In the genomic region with DNA sequence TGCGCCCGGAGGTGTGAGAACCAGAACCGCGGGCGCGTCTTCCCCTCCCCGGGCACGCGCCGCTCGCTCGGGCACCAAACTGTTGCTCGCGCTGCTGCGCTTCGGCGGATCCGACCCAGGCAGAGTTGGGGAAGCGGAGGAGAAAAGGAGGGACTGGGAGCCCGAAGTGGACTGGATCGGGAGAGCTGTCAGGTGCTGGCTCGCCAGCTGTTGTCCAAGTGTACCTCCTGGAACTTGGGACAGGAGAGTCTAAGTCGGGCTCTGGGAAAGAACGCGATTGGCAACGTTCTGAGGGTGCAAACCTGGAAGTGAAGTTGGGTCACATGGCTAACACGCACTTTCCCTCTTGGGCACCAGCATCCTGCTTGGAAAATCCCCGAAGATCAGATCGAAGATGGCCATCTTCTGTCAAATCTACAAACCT, we compare ENCODE assay signal across 8 mouse cellular contexts.
DNase-seq lines count a peak whose midpoint lies in the region; ATAC-seq and TF ChIP-seq lines count a peak whose summit lies in the region.

No protein-coding gene starts in this region.

- H3K27ac ChIP-seq in heart, embryonic 11.5 days (ENCODE audit: low read depth, low read length), result peak overlapping the region; percentile 92
- peak overlapping the region; percentile 56 for H3K27ac ChIP-seq in MEL (ENCODE audit: control insufficient read depth, low read depth, low read length)
- peak overlapping the region; percentile 44 for H3K27ac ChIP-seq in forebrain, embryonic 16.5 days (ENCODE audit: low read length)
- H3K27ac ChIP-seq in liver, embryonic 13.5 days, result peak overlapping the region; percentile 92
- H3K27ac ChIP-seq in stomach, embryonic 15.5 days, result peak overlapping the region; percentile 90

- no peaks in the 10 kb centered on the region for H3K36me3 ChIP-seq in heart, embryonic 11.5 days (ENCODE audit: control insufficient read depth, insufficient read depth, low read length)
- peaks cover 6 to 28% of the 10 kb centered on the region in 2 experiments for H3K36me3 ChIP-seq in MEL (ENCODE audit: control insufficient read depth in 1 of 2, insufficient read depth in 2 of 2, low read length in 2 of 2)
- no peaks in the 10 kb centered on the region for H3K36me3 ChIP-seq in forebrain, embryonic 16.5 days (ENCODE audit: control insufficient read depth, insufficient read depth)
- peaks cover 14% of the 10 kb centered on the region for H3K36me3 ChIP-seq in liver, embryonic 13.5 days
- no peaks in the 10 kb centered on the region for H3K36me3 ChIP-seq in stomach, embryonic 15.5 days

- TF ChIP-seq EP300 in MEL (IDR thresholded peaks at IDR 0.05; ENCODE audit: low read depth in 1 of 2, low read length in 2 of 2), result no peak

- DNase-seq in heart, postnatal 4 days, result no peak
- peak; percentile 69 for DNase-seq in MEL (ENCODE audit: low read depth, low spot score)
- no peak for DNase-seq in liver, embryonic 13.5 days
- DNase-seq in spleen, postnatal 14 days (ENCODE audit: low spot score in 2 of 2), result no peak
- no peak for DNase-seq in ovary, adult 18-20 months (ENCODE audit: low spot score)

- no peak for TF ChIP-seq POLR2A in MEL (IDR thresholded peaks at IDR 0.05; ENCODE audit: control insufficient read depth in 1 of 2, insufficient read depth in 1 of 2, low read depth in 1 of 2, low read length in 2 of 2, poor library complexity in 1 of 2)

- H3K79me2 ChIP-seq in MEL (ENCODE audit: control insufficient read depth, insufficient read depth, low read length, poor library complexity), result peaks cover 34% of the 10 kb centered on the region

- H3K27me3 ChIP-seq in heart, embryonic 11.5 days (ENCODE audit: control insufficient read depth, insufficient read depth, low read length), result no peaks in the 10 kb centered on the region
- H3K27me3 ChIP-seq in MEL (ENCODE audit: control insufficient read depth in 1 of 2, insufficient read depth in 2 of 2, low read length in 2 of 2), result peaks cover 0 to 2% of the 10 kb centered on the region in 2 experiments; a peak in 2 of 4 replicates
- no peaks in the 10 kb centered on the region for H3K27me3 ChIP-seq in forebrain, embryonic 16.5 days (replicated peaks; ENCODE audit: control insufficient read depth, insufficient read depth, low read length)
- H3K27me3 ChIP-seq in liver, embryonic 13.5 days, result no peaks in the 10 kb centered on the region
- H3K27me3 ChIP-seq in stomach, embryonic 15.5 days (replicated peaks), result no peaks in the 10 kb centered on the region; the same call in 1 of the 2 replicates

- peak overlapping the region; percentile 88 for H3K9ac ChIP-seq in heart, embryonic 11.5 days (ENCODE audit: low read depth, low read length)
- peak overlapping the region; percentile 100 for H3K9ac ChIP-seq in MEL (ENCODE audit: control insufficient read depth, low read depth, low read length, poor library complexity, severe bottlenecking)
- H3K9ac ChIP-seq in forebrain, embryonic 16.5 days (replicated peaks; ENCODE audit: low read depth, low read length), result peak overlapping the region; percentile 73
- H3K9ac ChIP-seq in liver, embryonic 13.5 days, result peak overlapping the region; percentile 96
- H3K9ac ChIP-seq in stomach, embryonic 15.5 days, result peak overlapping the region; percentile 52

- H3K4me1 ChIP-seq in heart, embryonic 11.5 days (ENCODE audit: control insufficient read depth, insufficient read depth, low read length), result peaks cover 3% of the 10 kb centered on the region; the same call in 1 of the 2 replicates
- peaks cover 4 to 11% of the 10 kb centered on the region in 2 experiments for H3K4me1 ChIP-seq in MEL (ENCODE audit: control insufficient read depth in 1 of 2, insufficient read depth in 2 of 2, low read length in 2 of 2)
- peaks cover 10% of the 10 kb centered on the region for H3K4me1 ChIP-seq in forebrain, embryonic 16.5 days (replicated peaks; ENCODE audit: control insufficient read depth, insufficient read depth, low read length)
- H3K4me1 ChIP-seq in liver, embryonic 13.5 days (replicated peaks), result peaks cover 36% of the 10 kb centered on the region
- H3K4me1 ChIP-seq in stomach, embryonic 15.5 days, result 0 out of 2 replicates have a peak, but pooled peaks cover 6% of the 10 kb centered on the region

- peak overlapping the region; percentile 89 for H3K4me3 ChIP-seq in heart, embryonic 11.5 days (ENCODE audit: low read depth, low read length)
- H3K4me3 ChIP-seq in MEL (ENCODE audit: control insufficient read depth in 1 of 2, insufficient read depth in 1 of 2, low read depth in 2 of 2, low read length in 2 of 2), result peak overlapping the region; percentile 58 to 95
- peak overlapping the region; percentile 90 for H3K4me3 ChIP-seq in forebrain, embryonic 16.5 days (replicated peaks; ENCODE audit: low read length)
- peak overlapping the region; percentile 86 for H3K4me3 ChIP-seq in liver, embryonic 13.5 days (replicated peaks)
- H3K4me3 ChIP-seq in stomach, embryonic 15.5 days (replicated peaks), result peak overlapping the region; percentile 96

- peak overlapping the region; percentile 72 for H3K4me2 ChIP-seq in heart, embryonic 11.5 days
- H3K4me2 ChIP-seq in forebrain, embryonic 16.5 days (ENCODE audit: low read length), result peak overlapping the region; percentile 92
- H3K4me2 ChIP-seq in liver, embryonic 13.5 days, result peak overlapping the region; percentile 83
- H3K4me2 ChIP-seq in stomach, embryonic 15.5 days, result peak overlapping the region; percentile 93

- TF ChIP-seq RAD21 in MEL (IDR thresholded peaks at IDR 0.05; ENCODE audit: low read depth, low read length), result no peak

- no peaks in the 10 kb centered on the region for H3K9me3 ChIP-seq in heart, embryonic 11.5 days (replicated peaks; ENCODE audit: control insufficient read depth, low read length)
- no peaks in the 10 kb centered on the region for H3K9me3 ChIP-seq in MEL (replicated peaks; ENCODE audit: insufficient read depth, low read length)
- H3K9me3 ChIP-seq in forebrain, embryonic 16.5 days (ENCODE audit: control insufficient read depth, low read length), result no peaks in the 10 kb centered on the region
- H3K9me3 ChIP-seq in liver, embryonic 13.5 days (replicated peaks), result no peaks in the 10 kb centered on the region
- H3K9me3 ChIP-seq in stomach, embryonic 15.5 days, result no peaks in the 10 kb centered on the region

- WGBS in heart, embryonic 11.5 days (ENCODE audit: insufficient replicate concordance), result 0% methylated on average over 28 of the region's 29 CpGs
- WGBS in forebrain, embryonic 16.5 days, result under 1% methylated on average over 28 of the region's 29 CpGs
- WGBS in liver, embryonic 13.5 days (ENCODE audit: insufficient replicate concordance), result under 1% methylated on average over 27 of the region's 29 CpGs
- WGBS in stomach, embryonic 15.5 days, result under 1% methylated on average over 27 of the region's 29 CpGs

- no peak for TF ChIP-seq CTCF in MEL (IDR thresholded peaks at IDR 0.05 in 2 of 3, conservative IDR thresholded peaks at IDR 0.05 in 1 of 3; ENCODE audit: control insufficient read depth in 1 of 3, insufficient read depth in 1 of 3, low read depth in 2 of 3, low read length in 3 of 3, poor library complexity in 1 of 3, severe bottlenecking in 1 of 3)

- ATAC-seq in heart, embryonic 11.5 days (replicated peaks; ENCODE audit: insufficient number of reproducible peaks, low FRiP score, low TSS enrichment), result peak; percentile 59
- no peak; the same call in 1 of the 2 replicates for ATAC-seq in forebrain, embryonic 16.5 days
- no peak; the same call in 1 of the 2 replicates for ATAC-seq in liver, embryonic 13.5 days (ENCODE audit: low read depth)
- no peak for ATAC-seq in stomach, embryonic 15.5 days (ENCODE audit: insufficient read depth, low FRiP score, low read depth)

TF ChIP-seq in MEL, 35 proteins besides CTCF, POLR2A, EP300 and RAD21:
- TF ChIP-seq MAX (IDR thresholded peaks at IDR 0.05; ENCODE audit: low read length), result peak; percentile 75
- TF ChIP-seq POLR2AphosphoS5 (IDR thresholded peaks at IDR 0.05; ENCODE audit: borderline replicate concordance, low read depth, low read length), result no peak
- TF ChIP-seq TBP (IDR thresholded peaks at IDR 0.05; ENCODE audit: low read depth, low read length), result no peak
- TF ChIP-seq E2F4 (IDR thresholded peaks at IDR 0.05; ENCODE audit: borderline replicate concordance, low read depth, low read length), result no peak
- peak; percentile 69 for TF ChIP-seq USF1 (IDR thresholded peaks at IDR 0.05; ENCODE audit: low read depth, low read length)
- TF ChIP-seq NRF1 (IDR thresholded peaks at IDR 0.05; ENCODE audit: insufficient read depth, low read depth, low read length, poor library complexity, severe bottlenecking), result no peak
- TF ChIP-seq MAZ (IDR thresholded peaks at IDR 0.05; ENCODE audit: low read depth, low read length), result no peak
